Mouse (Mus musculus) left cerebral cortex, postnatal 25 days (tissue): ENCODE measurements around the gene Pars2. TPM values are rescaled to one million over a fixed set of nuclear protein-coding genes. Genes with fewer than 3 reads are reported as not detected.

Experiments
- DNase-seq, 2 experiments: peaks; one replicate each; pipeline ENCODE4 v3.0.0; 2022; ENCODE audit warnings: low spot score in 2 of 2, mixed read lengths in 1 of 2
- intact Hi-C: fragments of 180-260 bp; cut with DNase I; formaldehyde crosslinking; loops from one replicate; pipeline ENCODE4 v1.15.1; 2025
- total RNA-seq, 2 experiments: library from RNA; stranded (reverse); gene quantifications; 2 replicates each; pipeline ENCODE4 v1.2.3; 2021

The Pars2 gene
- total RNA-seq, 2 experiments from 2014 or later: 6.3 to 7.1 TPM

GRCm38 (mm10) chr4:106632313-106632712 is 18.6 kb upstream of the Pars2 start:
- intact Hi-C loops: no loop called here

GRCm38 (mm10) chr4:106633281-106634085 is 17.4 kb upstream of the Pars2 start:
- peak in 1 of 2 experiments; percentile 47 for DNase-seq

More at GRCm38 (mm10) chr4:106632313-106632712, 18.6 kb upstream of the Pars2 start:
- DNase-seq: no peak

GRCm38 (mm10) chr4:106634086-106634479 is 16.8 kb upstream of the Pars2 start:
- no peak for DNase-seq
- intact Hi-C loops: no loop called here

More at GRCm38 (mm10) chr4:106633281-106634085, 17.4 kb upstream of the Pars2 start:
- intact Hi-C loops: no loop called here

GRCm38 (mm10) chr4:106643483-106644217 is 7.2 kb upstream of the Pars2 start:
- intact Hi-C loops: no loop called here
- DNase-seq: no peak

- DNase-seq: no peak
- intact Hi-C loops: no loop called here
Measured at GRCm38 (mm10) chr4:106644218-106644610, 6.7 kb upstream of the Pars2 start.

- intact Hi-C loops: no loop called here
Measured at GRCm38 (mm10) chr4:106645797-106646196, 5.1 kb upstream of the Pars2 start.

GRCm38 (mm10) chr4:106647137-106647536 is 3.7 kb upstream of the Pars2 start:
- DNase-seq: no peak
- intact Hi-C loops: no loop called here

More at GRCm38 (mm10) chr4:106645797-106646196, 5.1 kb upstream of the Pars2 start:
- DNase-seq: no peak

GRCm38 (mm10) chr4:106652546-106652945 is 1.7 kb downstream of the Pars2 start:
- no peak for DNase-seq
- intact Hi-C loops: no loop called here

GRCm38 (mm10) chr4:106653051-106653450 is 2.2 kb downstream of the Pars2 start:
- DNase-seq: no peak
- intact Hi-C loops: no loop called here

GRCm38 (mm10) chr4:106655681-106656080 is 4.8 kb downstream of the Pars2 start:
- intact Hi-C loops: no loop called here

GRCm38 (mm10) chr4:106663956-106664470 is 13.1 kb downstream of the Pars2 start:
- intact Hi-C loops: no loop called here
- no peak for DNase-seq

More at GRCm38 (mm10) chr4:106655681-106656080, 4.8 kb downstream of the Pars2 start:
- no peak for DNase-seq

- intact Hi-C loops: no loop called here
- no peak for DNase-seq
Measured at GRCm38 (mm10) chr4:106664697-106665096, 13.8 kb downstream of the Pars2 start.

GRCm38 (mm10) chr4:106665269-106665668 is 14.4 kb downstream of the Pars2 start:
- no peak for DNase-seq
- intact Hi-C loops: no loop called here

- intact Hi-C loops: no loop called here
- no peak for DNase-seq
Measured at GRCm38 (mm10) chr4:106665673-106666072, 14.8 kb downstream of the Pars2 start.

GRCm38 (mm10) chr4:106666546-106666945 is 15.7 kb downstream of the Pars2 start:
- no peak for DNase-seq
- intact Hi-C loops: no loop called here

- intact Hi-C loops: no loop called here
- no peak for DNase-seq
Measured at GRCm38 (mm10) chr4:106676749-106677148, 25.9 kb downstream of the Pars2 start.

- intact Hi-C loops: loop anchor here (2.0 kb wide), 1 partner anchor 28 kb away; the partner anchor contains the start of gene Pars2
- DNase-seq: peak; percentile 81 to 86
Measured at GRCm38 (mm10) chr4:106678442-106679118, 27.7 kb downstream of the Pars2 start, which contains the start of gene Ttc4. Gene Ttc4 (minus strand): TSS chr4:106678944.

GRCm38 (mm10) chr4:106679152-106679551 is 28.3 kb downstream of the Pars2 start:
- intact Hi-C loops: loop anchor here (2.0 kb wide), 1 partner anchor 28 kb away; the partner anchor contains the start of gene Pars2

GRCm38 (mm10) chr4:106680955-106681354 is 30.1 kb downstream of the Pars2 start:
- no peak for DNase-seq
- intact Hi-C loops: no loop called here

More at GRCm38 (mm10) chr4:106679152-106679551, 28.3 kb downstream of the Pars2 start:
- no peak for DNase-seq
